Mouse (Mus musculus) left cerebral cortex, postnatal 14 days (tissue): ENCODE data around the gene Stx1b. TPM values are rescaled to one million over a fixed set of nuclear protein-coding genes. Genes with fewer than 3 reads are reported as not detected.

Source experiments
- DNase-seq, 2 experiments: peaks; one replicate each; pipeline ENCODE4 v3.0.0; 2021 to 2022; ENCODE audit warnings: low spot score in 2 of 2, mixed read lengths in 1 of 2
- intact Hi-C: fragments of 180-260 bp; cut with DNase I; formaldehyde crosslinking; loops from one replicate; pipeline ENCODE4 v1.15.1; 2025
- total RNA-seq, 2 experiments: library from RNA; stranded (reverse); gene quantifications; 2 replicates each; pipeline ENCODE4 v1.2.3; 2021

Stx1b gene
- total RNA-seq, 2 experiments from 2014 or later = 401 to 404 TPM

GRCm38 (mm10) chr7:127763642-127764041 lies 60.7 kb downstream of the Stx1b start:
- intact Hi-C loops = no loop called here
- no peak for DNase-seq

- intact Hi-C loops = no loop called here
- peak; percentile 54 to 64 for DNase-seq
Observed at GRCm38 (mm10) chr7:127761026-127761425, 63.3 kb downstream of the Stx1b start.

- intact Hi-C loops = no loop called here
- DNase-seq = no peak
Observed at GRCm38 (mm10) chr7:127760478-127760877, 63.9 kb downstream of the Stx1b start.

GRCm38 (mm10) chr7:127759716-127760115 lies 64.6 kb downstream of the Stx1b start:
- no peak for DNase-seq
- intact Hi-C loops = loop anchor here (5.0 kb wide), 1 partner anchor 87 kb away; no protein-coding TSS in a partner anchor

Other genes with a start within 250 kb of the Stx1b start
- gene Ccdc189, start 236.0 kb downstream of the Stx1b start, total RNA-seq = 10 to 100 TPM in 1 of 2 experiments, 1 to 10 TPM in 1; 9.5 to 11.3 TPM
- 10 to 100 TPM; 69.5 to 74.7 TPM for gene Rnf40, start 235.8 kb downstream of the Stx1b start, total RNA-seq
- 10 to 100 TPM; 24.1 to 25.7 TPM for gene Zfp629, start 208.8 kb downstream of the Stx1b start, total RNA-seq
- gene Bcl7c, start 115.6 kb downstream of the Stx1b start, total RNA-seq = 10 to 100 TPM; 37.8 to 45.7 TPM
- 1 to 10 TPM; 2.3 to 2.7 TPM for gene Ctf1, start 111.8 kb downstream of the Stx1b start, total RNA-seq
- not detected for gene Ctf2, start 92.4 kb downstream of the Stx1b start, total RNA-seq
- 10 to 100 TPM; 89.1 to 89.8 TPM for gene Fbxl19, start 80.0 kb downstream of the Stx1b start, total RNA-seq
- gene Orai3, start 54.7 kb downstream of the Stx1b start, total RNA-seq = 10 to 100 TPM; 19.8 to 22.5 TPM
- gene Setd1a, start 47.9 kb downstream of the Stx1b start, total RNA-seq = 10 to 100 TPM; 43.3 to 44.9 TPM
- 1 to 10 TPM; 1.7 TPM for gene Gm49388, start 38.9 kb downstream of the Stx1b start, total RNA-seq
- 1 to 10 TPM; 4.8 to 6.0 TPM for gene Hsd3b7, start 23.9 kb downstream of the Stx1b start, total RNA-seq
- gene Stx4a, start 255 bp downstream of the Stx1b start, total RNA-seq = 10 to 100 TPM; 50.3 to 55.3 TPM
- 10 to 100 TPM; 25.0 to 25.6 TPM for gene Zfp646, start 51.7 kb upstream of the Stx1b start, total RNA-seq
- gene Zfp668, start 52.3 kb upstream of the Stx1b start, total RNA-seq = 10 to 100 TPM; 22.0 to 22.6 TPM
- 1 to 10 TPM; 1.3 TPM for gene Prss53, start 66.4 kb upstream of the Stx1b start, total RNA-seq
- not detected for gene Gm21974, start 70.9 kb upstream of the Stx1b start, total RNA-seq
- 10 to 100 TPM; 21.9 to 25.5 TPM for gene Vkorc1, start 71.1 kb upstream of the Stx1b start, total RNA-seq
- 10 to 100 TPM; 36.8 to 45.1 TPM for gene Bckdk, start 79.5 kb upstream of the Stx1b start, total RNA-seq
- 10 to 100 TPM; 26.0 to 30.0 TPM for gene Kat8, start 88.0 kb upstream of the Stx1b start, total RNA-seq
- under 1 TPM in 1 of 2 experiments, not detected in 1; 0.89 TPM for gene Prss8, start 105.6 kb upstream of the Stx1b start, total RNA-seq
- 10 to 100 TPM in 1 of 2 experiments, 1 to 10 TPM in 1; 9.8 to 10.3 TPM for gene Prss36, start 122.2 kb upstream of the Stx1b start, total RNA-seq
- gene Fus, start 142.9 kb upstream of the Stx1b start, total RNA-seq = 100 to 1,000 TPM; 313 to 324 TPM
- gene Pycard, start 169.3 kb upstream of the Stx1b start, total RNA-seq = 1 to 10 TPM; 2.2 to 3.7 TPM
- gene Trim72, start 179.4 kb upstream of the Stx1b start, total RNA-seq = under 1 TPM; 0.64 to 0.97 TPM
- 10 to 100 TPM; 10.9 to 11.6 TPM for gene Itgam, start 238.1 kb upstream of the Stx1b start, total RNA-seq
- under 1 TPM in 1 of 2 experiments, not detected in 1; 0.08 TPM for gene Gm49368, start 238.1 kb upstream of the Stx1b start, total RNA-seq